Mouse (Mus musculus): Measurements from ENCODE around the gene Dnajb7.

Dnajb7 gene

DNA sequence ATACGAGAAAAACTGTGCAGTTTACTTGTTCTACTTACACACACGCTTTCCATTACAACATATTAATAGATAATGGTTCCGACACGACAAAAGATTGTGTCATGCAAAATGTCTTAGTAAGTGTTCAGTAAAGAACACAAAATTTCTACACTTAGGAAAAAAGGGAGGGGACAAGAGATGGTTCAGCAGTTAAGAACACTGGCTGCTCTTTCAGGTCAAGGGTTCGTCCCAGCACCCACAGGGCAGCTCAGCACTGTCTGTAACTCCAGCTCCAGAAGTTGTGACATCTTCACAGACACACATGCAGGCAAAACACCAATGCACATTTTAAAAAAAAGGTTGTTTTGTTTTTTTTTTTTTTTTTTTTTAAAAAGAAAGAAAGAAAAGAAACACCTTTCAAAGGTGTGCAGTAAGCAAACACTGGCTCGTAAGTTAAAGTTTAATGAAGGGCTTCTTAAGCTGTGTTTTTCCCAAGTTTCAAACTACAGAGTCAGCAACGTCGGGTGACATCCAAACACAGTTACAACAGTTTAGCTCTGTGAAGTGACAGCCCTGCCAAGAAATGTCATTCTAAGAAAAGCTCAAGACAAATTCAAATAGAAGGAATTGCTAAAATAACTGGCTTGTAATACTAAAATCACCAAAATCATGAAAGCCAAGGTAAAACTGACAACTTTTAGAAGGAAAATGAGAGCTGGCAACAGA lies 13.7 kb downstream of the Dnajb7 start:
- Histone ChIP-seq H3K27me3 (ENCODE audit: control insufficient read depth, insufficient read depth, low read length, poor library complexity, severe bottlenecking) (no peaks in the 10 kb centered on the region; the same call in 1 of the 2 replicates), H3K36me3 (ENCODE audit: control insufficient read depth, insufficient read depth, low read length, poor library complexity, severe bottlenecking) (peaks cover 5% of the 10 kb centered on the region)
- no peak for DNase-seq (ENCODE audit: low read depth, low spot score)

DNA sequence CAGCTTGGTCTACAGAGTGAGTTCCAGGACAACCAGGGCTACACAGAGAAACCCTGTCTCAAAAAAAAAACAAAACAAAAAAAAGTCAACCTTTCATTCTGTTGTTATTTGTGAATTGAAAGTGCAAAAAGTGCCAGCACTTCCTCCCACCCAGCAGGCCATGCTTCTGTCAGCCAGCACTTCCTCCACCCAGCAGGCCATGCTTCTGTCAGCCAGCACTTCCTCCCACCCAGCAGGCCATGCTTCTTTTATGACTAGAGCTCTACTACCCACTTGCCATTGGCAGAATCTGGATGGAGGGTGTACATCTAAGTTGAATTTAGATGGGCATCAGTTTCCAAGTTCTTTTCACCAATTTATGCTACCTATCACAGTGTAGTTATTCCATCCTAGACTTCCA lies 15.1 kb downstream of the Dnajb7 start:
- Histone ChIP-seq H3K27me3 (ENCODE audit: control insufficient read depth, insufficient read depth, low read length, poor library complexity, severe bottlenecking) (no peaks in the 10 kb centered on the region; the same call in 1 of the 2 replicates), H3K36me3 (ENCODE audit: control insufficient read depth, insufficient read depth, low read length, poor library complexity, severe bottlenecking) (peaks cover 7% of the 10 kb centered on the region)
- peak; percentile 52 for DNase-seq (ENCODE audit: low read depth, low spot score)

DNA sequence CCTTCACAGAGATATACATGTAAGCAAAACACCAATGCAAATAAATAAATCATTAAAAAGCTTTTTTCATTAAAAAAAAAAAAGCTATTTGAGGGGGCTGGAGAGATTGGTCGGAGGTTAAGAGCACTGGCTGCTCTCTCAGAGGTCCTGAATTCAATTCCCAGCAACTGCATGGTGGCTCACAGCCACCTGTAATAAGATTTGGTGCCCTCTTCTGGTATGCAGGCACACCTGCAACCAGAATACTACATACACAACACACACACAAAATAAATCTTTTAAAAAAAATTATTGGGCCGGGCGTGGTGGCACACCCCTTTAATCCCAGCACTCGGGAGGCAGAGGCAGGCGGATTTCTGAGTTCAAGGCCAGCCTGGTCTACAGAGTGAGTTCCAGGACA lies 21.8 kb downstream of the Dnajb7 start:
- Histone ChIP-seq H3K27me3 (ENCODE audit: control insufficient read depth, insufficient read depth, low read length, poor library complexity, severe bottlenecking) (no peaks in the 10 kb centered on the region), H3K36me3 (ENCODE audit: control insufficient read depth, insufficient read depth, low read length, poor library complexity, severe bottlenecking) (peaks cover 14% of the 10 kb centered on the region)
- no peak for DNase-seq (ENCODE audit: low read depth, low spot score)

GRCm38 (mm10) chr15:81378845-81379244 lies 29.3 kb downstream of the Dnajb7 start:
- Histone ChIP-seq H3K27me3 (ENCODE audit: control insufficient read depth, insufficient read depth, low read length, poor library complexity, severe bottlenecking) (no peaks in the 10 kb centered on the region), H3K36me3 (ENCODE audit: control insufficient read depth, insufficient read depth, low read length, poor library complexity, severe bottlenecking) (peaks cover 9% of the 10 kb centered on the region)
- no peak for DNase-seq (ENCODE audit: low read depth, low spot score)

DNA sequence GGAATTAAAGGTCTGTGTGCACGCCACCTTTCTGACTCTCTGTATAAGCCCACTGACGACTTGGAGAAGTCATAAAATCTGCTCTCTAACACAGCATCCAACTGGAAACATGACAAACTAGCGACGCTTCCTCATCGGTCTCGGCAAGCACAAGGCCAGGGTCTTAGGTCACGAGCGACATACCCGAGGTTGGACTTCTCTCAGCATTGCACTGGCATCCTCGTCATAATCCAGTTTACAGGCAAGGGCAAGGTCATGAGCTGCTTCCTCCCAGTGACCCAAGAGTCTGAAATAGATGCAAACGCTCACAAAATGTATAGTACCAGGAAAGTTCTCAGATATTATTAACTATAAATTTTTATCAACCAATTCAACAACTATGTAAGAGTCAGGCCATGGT lies 33.5 kb downstream of the Dnajb7 start:
- H3K27me3 ChIP-seq (ENCODE audit: control insufficient read depth, insufficient read depth, low read length, poor library complexity, severe bottlenecking): no peaks in the 10 kb centered on the region
- no peak for DNase-seq (ENCODE audit: low read depth, low spot score)
- H3K36me3 ChIP-seq (ENCODE audit: control insufficient read depth, insufficient read depth, low read length, poor library complexity, severe bottlenecking): peaks cover 15% of the 10 kb centered on the region

- Histone ChIP-seq H3K36me3 (ENCODE audit: control insufficient read depth, insufficient read depth, low read length, poor library complexity, severe bottlenecking) (peaks cover 23% of the 10 kb centered on the region), H3K27me3 (ENCODE audit: control insufficient read depth, insufficient read depth, low read length, poor library complexity, severe bottlenecking) (no peaks in the 10 kb centered on the region)
- no peak for DNase-seq (ENCODE audit: low read depth, low spot score)
These were observed 37.7 kb downstream of the Dnajb7 start for GRCm38 (mm10) chr15:81370356-81370755.

DNA sequence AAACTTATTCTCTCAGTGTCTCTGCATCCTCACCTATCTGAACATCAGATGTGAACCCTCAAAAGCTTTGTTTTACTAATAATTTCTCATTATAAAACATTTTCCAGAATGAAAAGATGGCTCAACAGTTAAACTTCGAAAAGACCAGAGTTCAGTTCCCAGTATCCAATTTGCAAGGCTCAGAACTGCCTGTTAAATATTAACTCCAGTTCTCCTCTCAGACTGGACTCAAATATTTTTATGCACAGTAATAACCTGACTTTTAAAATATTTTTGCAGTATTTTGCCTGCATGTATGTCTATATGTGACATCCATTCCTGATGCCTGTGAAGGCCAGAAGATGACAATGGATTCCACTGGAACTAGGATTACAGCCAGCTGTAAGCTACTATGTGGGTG lies 39.5 kb downstream of the Dnajb7 start:
- no peaks in the 10 kb centered on the region for H3K27me3 ChIP-seq (ENCODE audit: control insufficient read depth, insufficient read depth, low read length, poor library complexity, severe bottlenecking)
- DNase-seq (ENCODE audit: low read depth, low spot score): no peak
- H3K36me3 ChIP-seq (ENCODE audit: control insufficient read depth, insufficient read depth, low read length, poor library complexity, severe bottlenecking): peaks cover 24% of the 10 kb centered on the region

DNA sequence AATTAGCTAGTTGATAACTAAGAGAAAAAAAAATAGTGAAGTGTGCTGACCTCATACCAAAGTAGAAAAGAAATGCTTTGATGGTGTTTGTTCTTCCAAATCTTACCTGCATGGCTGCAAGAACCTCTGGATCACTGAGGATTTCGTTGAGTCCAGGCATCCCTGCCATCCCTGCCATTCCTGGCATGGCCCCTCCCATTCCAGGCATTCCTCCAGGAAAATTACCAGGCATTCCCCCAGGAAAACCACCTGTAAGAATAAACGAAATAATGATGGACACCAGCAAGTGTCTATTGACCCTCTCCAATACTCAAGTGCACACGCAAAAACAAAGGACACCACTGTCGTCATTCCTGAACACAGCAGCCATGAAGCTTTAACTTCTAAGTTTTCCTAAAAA lies 41.9 kb downstream of the Dnajb7 start:
- peaks cover 20% of the 10 kb centered on the region for H3K36me3 ChIP-seq (ENCODE audit: control insufficient read depth, insufficient read depth, low read length, poor library complexity, severe bottlenecking)

GRCm38 (mm10) chr15:81365246-81365645 lies 42.9 kb downstream of the Dnajb7 start:
- no peak for DNase-seq (ENCODE audit: low read depth, low spot score)
- peaks cover 15% of the 10 kb centered on the region for H3K36me3 ChIP-seq (ENCODE audit: control insufficient read depth, insufficient read depth, low read length, poor library complexity, severe bottlenecking)
- no peaks in the 10 kb centered on the region for H3K27me3 ChIP-seq (ENCODE audit: control insufficient read depth, insufficient read depth, low read length, poor library complexity, severe bottlenecking)

More for the DNA sequence above, 41.9 kb downstream of the Dnajb7 start:
- no peaks in the 10 kb centered on the region for H3K27me3 ChIP-seq (ENCODE audit: control insufficient read depth, insufficient read depth, low read length, poor library complexity, severe bottlenecking)
- DNase-seq (ENCODE audit: low read depth, low spot score): no peak

GRCm38 (mm10) chr15:81364271-81364670 lies 43.8 kb downstream of the Dnajb7 start:
- no peak for DNase-seq (ENCODE audit: low read depth, low spot score)
- Histone ChIP-seq H3K36me3 (ENCODE audit: control insufficient read depth, insufficient read depth, low read length, poor library complexity, severe bottlenecking) (peaks cover 13% of the 10 kb centered on the region), H3K27me3 (ENCODE audit: control insufficient read depth, insufficient read depth, low read length, poor library complexity, severe bottlenecking) (no peaks in the 10 kb centered on the region)

GRCm38 (mm10) chr15:81362501-81362900 lies 45.6 kb downstream of the Dnajb7 start:
- no peaks in the 10 kb centered on the region for H3K27me3 ChIP-seq (ENCODE audit: control insufficient read depth, insufficient read depth, low read length, poor library complexity, severe bottlenecking)
- peaks cover 11% of the 10 kb centered on the region; the same call in 1 of the 2 replicates for H3K36me3 ChIP-seq (ENCODE audit: control insufficient read depth, insufficient read depth, low read length, poor library complexity, severe bottlenecking)
- DNase-seq (ENCODE audit: low read depth, low spot score): no peak

- no peaks in the 10 kb centered on the region for H3K27me3 ChIP-seq (ENCODE audit: control insufficient read depth, insufficient read depth, low read length, poor library complexity, severe bottlenecking)
- peaks cover 6% of the 10 kb centered on the region; the same call in 1 of the 2 replicates for H3K36me3 ChIP-seq (ENCODE audit: control insufficient read depth, insufficient read depth, low read length, poor library complexity, severe bottlenecking)
- DNase-seq (ENCODE audit: low read depth, low spot score): peak; percentile 13
These were observed 46.6 kb downstream of the Dnajb7 start for GRCm38 (mm10) chr15:81361417-81362015.

DNA sequence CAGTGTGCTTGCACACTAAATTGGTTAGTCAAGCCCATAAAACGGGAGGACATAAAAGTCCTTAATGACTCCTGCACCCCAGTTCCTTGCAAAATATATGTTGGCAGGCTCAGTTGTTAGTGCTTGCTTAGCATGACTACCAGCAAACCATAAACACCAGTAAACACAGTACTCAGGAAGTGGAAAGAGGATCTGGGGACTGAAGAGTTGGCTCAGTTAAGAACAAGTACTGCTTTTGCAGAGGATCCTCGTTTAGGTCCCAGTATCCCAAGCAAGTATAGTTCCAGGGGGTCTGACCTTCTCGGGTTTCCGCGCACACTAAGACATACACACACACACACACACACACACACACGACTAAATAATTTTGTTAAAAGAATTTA lies 47.1 kb downstream of the Dnajb7 start:
- DNase-seq (ENCODE audit: low read depth, low spot score): no peak
- H3K27me3 ChIP-seq (ENCODE audit: control insufficient read depth, insufficient read depth, low read length, poor library complexity, severe bottlenecking): no peaks in the 10 kb centered on the region
- H3K36me3 ChIP-seq (ENCODE audit: control insufficient read depth, insufficient read depth, low read length, poor library complexity, severe bottlenecking): peaks cover 3% of the 10 kb centered on the region; the same call in 1 of the 2 replicates

- Histone ChIP-seq H3K27me3 (ENCODE audit: control insufficient read depth, insufficient read depth, low read length, poor library complexity, severe bottlenecking) (no peaks in the 10 kb centered on the region), H3K36me3 (ENCODE audit: control insufficient read depth, insufficient read depth, low read length, poor library complexity, severe bottlenecking) (peaks cover 3% of the 10 kb centered on the region; the same call in 1 of the 2 replicates)
- DNase-seq (ENCODE audit: low read depth, low spot score): peak; percentile 96
These were observed 47.6 kb downstream of the Dnajb7 start, which contains the start of gene Slc25a17 for GRCm38 (mm10) chr15:81360345-81361021. Slc25a17 (minus strand) TSS chr15:81360812.

DNA sequence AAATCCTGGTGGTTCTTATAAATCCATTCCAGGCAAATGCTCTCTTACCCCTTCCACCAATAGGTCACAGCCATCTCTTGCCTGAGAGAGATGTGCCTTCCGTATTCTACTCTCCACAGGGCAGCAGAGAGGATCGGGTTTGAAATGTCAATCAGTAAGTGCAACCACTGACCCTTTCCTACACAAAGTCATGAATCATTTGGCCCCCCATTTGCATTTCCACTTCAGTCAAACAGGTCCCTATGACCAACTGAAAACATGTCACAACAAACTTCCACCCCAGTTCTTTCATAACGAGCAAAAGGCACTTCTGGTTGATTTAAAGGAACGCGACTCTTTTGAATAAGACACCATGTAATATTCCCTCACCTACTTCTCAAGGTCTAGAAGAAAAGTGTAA lies 48.7 kb downstream of the Dnajb7 start:
- no peak for DNase-seq (ENCODE audit: low read depth, low spot score)
- peaks cover 3% of the 10 kb centered on the region; the same call in 1 of the 2 replicates for H3K36me3 ChIP-seq (ENCODE audit: control insufficient read depth, insufficient read depth, low read length, poor library complexity, severe bottlenecking)
- H3K27me3 ChIP-seq (ENCODE audit: control insufficient read depth, insufficient read depth, low read length, poor library complexity, severe bottlenecking): no peaks in the 10 kb centered on the region
